Mouse (Mus musculus) embryonic fibroblast, embryonic 13.5 days (primary cell): ENCODE measurements around the gene Mb. TPM values are rescaled to one million over a fixed set of nuclear protein-coding genes. Genes with fewer than 3 reads are reported as not detected.

Experiments used
- H3K27ac ChIP-seq: 2 replicates; pipeline ENCODE4 v1.5.1; 2012; ENCODE audit warnings: low read length, control low read depth, inconsistent platforms; ENCODE audit not compliant: insufficient read depth
- H3K4me1 ChIP-seq: 2 replicates; pipeline ENCODE4 v1.6.1; 2011; ENCODE audit warnings: low read length; ENCODE audit not compliant: control insufficient read depth, insufficient read depth
- H3K4me3 ChIP-seq: 2 replicates; pipeline ENCODE4 v1.5.1; 2011; ENCODE audit warnings: mild to moderate bottlenecking, control low read depth, low read length; ENCODE audit not compliant: insufficient read depth
- CTCF ChIP-seq: IDR thresholded peaks from 2 replicates; pipeline ENCODE4 v1.5.1; 2011; ENCODE audit warnings: mild to moderate bottlenecking, control low read depth, low read length, moderate library complexity, borderline replicate concordance; ENCODE audit not compliant: insufficient read depth
- POLR2A ChIP-seq: IDR thresholded peaks from 2 replicates; pipeline ENCODE4 v1.6.1; 2011; ENCODE audit warnings: low read depth, mild to moderate bottlenecking, control low read depth, low read length, moderate library complexity
- polyA plus RNA-seq: library from polyadenylated mRNA; stranded (reverse); fragments of >200 nt; gene quantifications from 2 replicates; pipeline ENCODE4 v1.2.4, GENCODE M21; 2011; ENCODE audit warnings: low read depth; ENCODE audit not compliant: missing spikeins, insufficient read length

Mb gene
- polyA plus RNA-seq, 1 experiment = not detected

DNA sequence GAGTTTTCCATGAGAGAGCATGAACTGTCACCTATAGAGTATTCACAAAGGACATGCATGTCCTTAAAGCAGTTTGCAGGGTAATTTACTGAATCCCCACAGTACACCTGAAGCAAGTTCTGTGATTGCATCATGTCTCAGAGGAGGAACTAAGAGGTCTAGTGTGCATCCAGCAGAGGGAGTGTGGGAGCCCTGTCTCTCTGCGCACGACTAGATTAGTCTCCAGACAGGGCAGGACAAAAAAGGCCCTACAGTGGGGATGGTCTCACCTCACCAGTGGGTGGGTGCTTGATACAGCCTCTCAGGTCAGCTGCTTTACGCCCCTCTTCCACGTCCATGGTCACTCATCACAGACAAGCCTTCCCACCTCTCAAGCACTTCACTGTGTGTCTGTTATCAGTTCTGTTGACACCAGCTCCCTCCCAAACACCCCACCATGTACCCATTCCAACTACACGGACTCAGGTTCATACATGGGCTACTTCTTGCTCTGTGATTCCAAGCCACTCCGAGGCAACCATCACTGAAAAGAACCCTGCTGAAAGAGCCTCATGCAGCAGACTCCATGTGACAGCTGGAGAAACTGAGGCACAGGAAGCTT, 31.6 kb downstream of the Mb start:
- Histone ChIP-seq H3K27ac (no peak overlapping the region), H3K4me3 (no peak overlapping the region), H3K4me1 (no peaks in the 10 kb centered on the region)
- TF ChIP-seq POLR2A (no peak), CTCF (peak; percentile 42; the same call in 1 of the 2 replicates)

DNA sequence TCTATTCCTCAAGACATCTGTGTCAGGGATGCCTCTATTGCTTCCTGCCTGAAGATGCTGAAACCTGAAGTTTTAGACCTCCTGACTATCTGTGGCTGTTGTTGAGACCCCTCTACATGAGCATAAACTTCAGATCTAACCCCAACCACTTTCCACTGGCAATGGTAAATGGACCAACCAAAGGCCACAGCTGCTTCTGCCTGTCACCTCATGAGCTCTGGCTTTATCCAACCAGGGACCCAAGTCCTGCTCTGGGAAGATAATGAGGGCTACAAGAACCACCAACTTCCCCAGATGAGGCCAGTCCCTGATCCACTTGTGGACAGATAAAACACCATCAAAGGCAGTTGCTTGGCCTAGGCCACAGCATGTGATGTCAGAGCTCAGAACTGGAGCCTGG, 32.6 kb downstream of the Mb start:
- H3K27ac ChIP-seq = no peak overlapping the region
- TF ChIP-seq CTCF (no peak), POLR2A (no peak)
- H3K4me1 ChIP-seq = peaks cover 4% of the 10 kb centered on the region; the same call in 1 of the 2 replicates
- no peak overlapping the region for H3K4me3 ChIP-seq

DNA sequence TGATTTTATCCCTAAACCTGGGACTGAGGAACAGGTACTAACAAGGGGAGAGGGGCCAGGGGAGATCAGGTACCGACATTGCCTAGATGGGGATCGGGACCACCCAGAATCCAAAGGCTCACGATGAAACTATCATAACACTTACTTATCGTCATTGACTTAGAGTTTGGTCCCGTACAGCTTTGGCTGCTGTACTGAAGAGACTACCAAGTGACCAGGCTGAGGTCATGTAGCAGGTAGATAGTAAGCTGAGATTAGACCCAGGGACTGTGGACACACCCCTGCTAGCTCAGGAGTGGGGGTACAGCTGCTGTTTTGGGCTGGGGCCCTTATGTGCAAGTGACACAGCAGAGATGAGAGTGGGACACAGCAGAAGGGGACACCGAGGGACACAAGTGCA, 34.0 kb downstream of the Mb start:
- Histone ChIP-seq H3K4me3 (no peak overlapping the region), H3K4me1 (peaks cover 4% of the 10 kb centered on the region; the same call in 1 of the 2 replicates), H3K27ac (no peak overlapping the region)
- no peak for TF ChIP-seq CTCF
- no peak for TF ChIP-seq POLR2A

DNA sequence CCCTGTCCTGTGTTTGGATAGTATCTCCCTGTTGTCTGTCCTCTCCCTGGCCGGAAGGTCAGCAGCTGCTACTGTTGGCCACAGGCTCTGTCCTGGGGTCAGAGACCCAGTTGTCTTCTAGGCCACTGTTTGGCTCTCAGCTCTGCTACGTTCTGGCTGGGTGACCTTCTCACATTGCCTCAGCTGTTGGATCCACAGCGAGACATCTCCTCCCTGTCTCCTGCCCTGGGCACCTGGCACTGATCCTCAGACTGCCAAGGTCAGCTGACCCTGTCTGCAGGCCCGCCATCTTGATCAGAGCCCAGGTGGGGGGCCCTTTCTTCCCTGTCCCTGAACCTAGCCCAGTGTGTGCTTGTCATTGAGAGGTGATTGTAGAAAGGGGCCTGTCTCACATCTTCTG, 35.5 kb downstream of the Mb start:
- Histone ChIP-seq H3K4me1 (peaks cover 4% of the 10 kb centered on the region; the same call in 1 of the 2 replicates), H3K4me3 (no peak overlapping the region), H3K27ac (no peak overlapping the region)
- TF ChIP-seq CTCF = no peak
- no peak for TF ChIP-seq POLR2A

DNA sequence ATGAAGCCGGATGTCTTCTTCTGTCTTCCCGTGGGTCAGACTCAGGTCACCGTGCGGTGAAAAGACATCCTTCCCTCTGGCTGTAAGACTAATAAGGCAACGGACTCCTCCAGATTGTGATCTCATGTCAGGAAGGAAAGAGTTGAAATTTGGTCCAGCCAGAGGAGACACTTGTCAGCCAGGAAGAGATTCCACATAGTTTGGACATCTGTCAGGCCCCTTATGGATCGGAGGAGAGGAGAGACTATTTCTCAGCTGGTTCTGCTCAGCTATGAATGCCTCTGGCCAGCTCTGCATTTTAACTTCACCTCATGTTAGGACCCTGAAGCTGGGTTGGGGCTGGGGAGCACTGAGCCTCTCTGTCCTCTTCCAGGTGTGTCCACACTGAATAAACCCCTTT, 36.0 kb downstream of the Mb start:
- H3K4me3 ChIP-seq = no peak overlapping the region
- H3K4me1 ChIP-seq = peaks cover 4% of the 10 kb centered on the region; the same call in 1 of the 2 replicates
- no peak overlapping the region for H3K27ac ChIP-seq
- TF ChIP-seq POLR2A (no peak), CTCF (no peak)

DNA sequence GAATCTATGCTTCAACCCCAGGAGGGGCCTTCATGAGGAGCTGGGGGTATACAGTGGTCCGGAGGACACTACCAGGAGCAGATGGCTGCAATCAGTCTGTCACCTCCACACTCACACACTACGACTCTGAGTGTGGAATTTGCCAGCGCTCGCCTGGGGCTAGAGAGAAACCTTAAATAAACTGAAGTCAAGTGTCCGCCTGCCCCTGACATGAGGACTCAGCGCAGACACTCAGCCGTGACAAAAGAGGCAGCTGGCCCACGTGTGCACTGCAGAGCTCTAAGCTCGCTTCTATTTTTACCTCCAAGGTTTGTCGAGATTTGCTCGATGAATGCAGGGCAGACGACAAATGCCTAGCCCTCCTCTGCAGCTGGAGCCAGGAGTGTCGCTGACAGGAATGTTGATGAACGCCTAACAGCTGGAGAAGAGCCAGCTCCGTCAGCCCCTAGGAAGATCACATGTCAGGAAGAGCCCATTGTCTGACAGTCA, 36.7 kb downstream of the Mb start:
- no peak overlapping the region for H3K27ac ChIP-seq
- H3K4me3 ChIP-seq = no peak overlapping the region
- TF ChIP-seq CTCF (no peak), POLR2A (no peak)
- peaks cover 4% of the 10 kb centered on the region; the same call in 1 of the 2 replicates for H3K4me1 ChIP-seq

DNA sequence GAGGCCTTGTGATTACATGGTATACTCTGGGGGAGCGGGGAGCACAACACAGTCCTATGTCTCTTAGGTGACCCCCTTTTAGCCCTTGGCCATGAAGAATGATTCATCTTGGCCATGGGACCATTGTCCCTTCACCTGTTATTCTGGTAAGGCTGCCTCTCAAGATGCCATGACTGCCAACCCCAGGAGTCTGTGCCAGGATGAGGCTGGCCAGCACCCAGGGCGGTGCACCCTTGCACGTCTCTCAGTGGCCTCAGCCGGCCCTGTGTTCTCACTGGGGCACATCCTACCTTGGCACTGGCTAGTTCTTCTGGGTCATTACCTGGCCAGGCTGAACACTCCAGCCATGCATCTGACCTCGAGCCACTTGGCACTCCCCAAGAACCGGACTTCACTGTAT, 41.6 kb downstream of the Mb start:
- no peak overlapping the region for H3K4me3 ChIP-seq
- H3K27ac ChIP-seq = no peak overlapping the region
- peaks cover 4% of the 10 kb centered on the region; the same call in 1 of the 2 replicates for H3K4me1 ChIP-seq
- TF ChIP-seq CTCF (no peak), POLR2A (no peak)

DNA sequence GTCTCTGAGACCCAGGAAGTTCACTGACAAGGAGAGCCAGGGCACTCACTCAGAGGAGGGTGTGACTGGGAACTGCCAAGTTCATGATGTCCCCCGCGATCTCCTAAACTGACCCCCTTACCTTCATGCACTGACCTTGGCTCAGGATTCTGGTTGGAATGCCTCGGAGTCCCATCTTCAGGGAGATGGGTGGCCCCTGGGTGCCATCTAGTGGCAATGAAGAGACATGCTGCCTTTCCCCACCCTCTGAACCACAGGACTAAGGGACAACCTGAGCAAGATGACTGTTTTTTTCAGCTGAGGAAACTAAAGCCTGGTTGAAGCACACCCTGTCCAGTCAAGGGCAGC, 46.6 kb downstream of the Mb start:
- no peak overlapping the region for H3K27ac ChIP-seq
- TF ChIP-seq CTCF = peak; percentile 72; the same call in 1 of the 2 replicates
- no peak for TF ChIP-seq POLR2A
- no peaks in the 10 kb centered on the region for H3K4me1 ChIP-seq
- no peak overlapping the region for H3K4me3 ChIP-seq

DNA sequence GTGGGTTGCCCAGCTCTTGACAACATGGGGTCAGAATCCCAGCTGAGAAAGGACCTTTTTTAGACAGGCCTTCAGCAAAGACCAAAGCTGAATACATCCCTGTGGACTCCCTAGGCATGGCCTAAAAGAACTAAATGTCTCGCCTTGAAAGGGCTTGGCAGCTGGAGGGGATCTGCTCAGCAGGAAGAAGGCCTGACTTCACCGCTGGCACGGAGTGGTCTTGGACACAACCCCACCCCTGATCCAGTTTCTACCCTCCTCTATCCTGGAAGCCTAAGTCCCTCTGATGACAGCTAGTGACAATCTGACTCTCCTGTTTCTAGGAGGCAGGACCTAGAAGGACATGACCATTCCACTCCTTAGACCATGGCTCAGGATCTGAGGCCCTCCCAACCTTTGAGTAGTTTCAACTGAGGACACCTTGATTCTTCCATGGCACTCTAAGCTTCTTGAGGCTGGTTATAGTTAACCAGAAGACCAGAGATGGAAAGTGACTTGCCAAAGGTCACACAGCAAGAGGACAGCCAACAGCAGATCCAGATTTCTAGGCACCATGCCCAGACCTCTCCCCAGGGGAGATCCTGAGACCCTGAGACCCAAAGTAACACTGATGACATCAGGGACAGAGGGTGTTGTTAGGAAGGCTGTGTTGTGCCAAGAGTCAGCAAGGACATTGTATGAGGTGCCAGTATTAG, 47.1 kb downstream of the Mb start:
- Histone ChIP-seq H3K4me1 (no peaks in the 10 kb centered on the region), H3K4me3 (no peak overlapping the region), H3K27ac (no peak overlapping the region)
- TF ChIP-seq CTCF = no peak
- TF ChIP-seq POLR2A = no peak
